Mouse (Mus musculus): ENCODE data around the gene Guca1a. TPM values are rescaled to one million over a fixed set of nuclear protein-coding genes. Genes with fewer than 3 reads are reported as not detected.

Guca1a gene
- polyA plus RNA-seq, 2 experiments, result 0.69 to 1.1 TPM

DNA sequence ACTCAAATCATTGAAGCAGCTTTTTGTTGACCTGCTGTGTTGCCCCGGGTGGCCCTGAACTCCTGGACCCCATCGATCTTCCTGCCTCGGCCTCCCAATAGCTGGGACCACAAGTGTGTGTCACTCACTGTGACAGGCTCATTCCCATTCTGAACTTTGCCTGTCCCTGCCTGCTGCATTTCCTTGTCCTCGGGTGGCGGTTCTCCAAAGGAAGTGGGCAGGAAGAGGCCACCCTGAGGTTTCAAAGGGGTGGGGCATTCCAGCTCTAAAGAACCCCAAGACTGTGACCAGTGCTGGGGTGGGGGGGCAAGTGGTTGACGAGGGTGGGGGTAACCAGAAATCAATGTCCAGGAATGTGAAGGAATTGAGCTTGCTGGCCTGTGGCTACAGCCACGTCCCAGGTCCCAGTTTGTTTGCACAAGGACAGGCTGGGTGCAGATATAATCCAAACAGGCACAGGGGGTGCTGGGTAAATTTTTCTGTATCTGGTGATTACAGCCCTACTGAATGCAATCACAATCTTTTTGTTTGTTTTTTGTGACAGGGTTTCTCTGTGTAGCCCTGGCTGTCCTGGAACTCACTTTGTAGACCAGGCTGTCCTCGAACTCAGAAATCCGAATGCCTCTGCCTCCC lies 39.1 kb upstream of the Guca1a start:
- no peak overlapping the region for H3K4me3 ChIP-seq (ENCODE audit: insufficient read depth in 1 of 2, low read depth in 2 of 2, low read length in 2 of 2)
- TF ChIP-seq EP300 (IDR thresholded peaks at IDR 0.05; ENCODE audit: low read depth) (no peak), CTCF (IDR thresholded peaks at IDR 0.05; ENCODE audit: low read depth) (no peak)
- no peaks in the 10 kb centered on the region for H3K36me3 ChIP-seq (replicated peaks; ENCODE audit: control insufficient read depth, insufficient read depth, low read depth)
- peaks cover 24% of the 10 kb centered on the region for H3K27me3 ChIP-seq (ENCODE audit: control insufficient read depth, insufficient read depth, low read length)
- peaks cover 0 to 30% of the 10 kb centered on the region in 2 experiments; a peak in 3 of 4 replicates for H3K4me1 ChIP-seq (replicated peaks; ENCODE audit: control insufficient read depth in 2 of 2, insufficient read depth in 2 of 2, low read length in 1 of 2)
- no peaks in the 10 kb centered on the region for H3K9me3 ChIP-seq (ENCODE audit: control insufficient read depth, low read length)
- DNase-seq (ENCODE audit: low read depth in 3 of 3, low spot score in 3 of 3), result no peak
- H3K27ac ChIP-seq, result no peak overlapping the region; the same call in 1 of the 2 replicates
- 21% methylated on average over 9 of the region's 9 CpGs for WGBS (ENCODE audit: insufficient replicate concordance)
- ATAC-seq (ENCODE audit: insufficient read depth), result peak; percentile 51
- H3K4me2 ChIP-seq (ENCODE audit: low read depth), result 0 out of 2 replicates have a peak overlapping the region, but pooled peaks have one; percentile 11
- H3K9ac ChIP-seq (replicated peaks), result no peak overlapping the region

DNA sequence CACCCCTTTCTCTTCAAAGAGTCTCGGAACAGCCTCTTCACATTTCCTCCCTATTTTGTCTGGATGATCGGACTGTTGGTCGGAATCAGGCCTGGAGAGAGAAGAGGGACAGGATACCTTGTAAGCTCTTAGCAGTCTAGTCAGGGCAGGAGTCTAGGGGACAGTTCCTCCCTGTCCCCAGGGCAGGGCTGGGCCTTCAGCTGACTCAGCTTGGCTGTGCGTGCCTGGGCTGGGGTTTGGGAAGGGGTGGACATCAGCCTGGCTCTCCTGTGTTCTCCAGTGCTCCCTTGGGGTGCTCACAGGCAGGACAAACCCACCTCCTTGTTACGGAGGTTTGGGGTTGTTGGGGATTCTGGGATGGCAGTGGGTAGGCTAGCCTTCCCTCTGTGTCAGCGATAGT lies 38.2 kb upstream of the Guca1a start:
- DNase-seq (ENCODE audit: low read depth in 3 of 3, low spot score in 3 of 3), result no peak
- ATAC-seq (ENCODE audit: insufficient read depth), result no peak
- H3K27ac ChIP-seq, result no peak overlapping the region

DNA sequence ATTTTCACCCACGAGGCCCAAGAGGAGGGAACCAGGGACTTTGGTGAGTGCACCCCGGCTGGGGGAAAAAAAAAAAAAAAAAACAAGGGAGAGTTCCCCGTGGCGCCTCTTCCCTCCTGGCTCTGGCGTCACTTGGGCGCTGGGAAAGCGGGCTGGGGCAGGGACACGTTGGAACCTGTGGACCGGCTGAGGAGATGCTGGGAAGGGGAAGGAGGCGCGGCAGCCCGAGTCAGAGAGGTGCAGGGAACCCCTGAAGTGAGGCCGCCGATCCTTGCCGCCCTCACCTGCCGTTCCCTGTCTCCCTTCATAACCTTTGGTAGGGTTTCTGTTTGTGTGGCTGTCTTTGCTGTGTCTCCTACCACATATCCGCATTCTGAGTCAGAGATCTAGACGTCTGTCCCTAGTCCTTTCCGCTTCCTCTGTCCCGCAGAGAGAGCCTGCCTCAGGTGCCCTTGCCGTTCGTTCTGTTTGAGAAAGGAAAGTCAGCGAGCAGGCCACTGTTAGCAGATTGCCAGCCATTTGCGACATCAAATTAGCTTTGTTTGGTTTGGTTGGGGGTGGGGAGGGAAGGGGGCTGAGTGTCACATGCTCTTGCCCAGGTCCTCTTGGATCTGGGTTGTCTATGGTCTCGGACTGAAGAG lies 36.6 kb upstream of the Guca1a start, which contains the start of gene 1700001C19Rik:
TSS of gene 1700001C19Rik (minus strand) at position 470 of the 641 bp plus-strand sequence.
- DNase-seq (ENCODE audit: low read depth in 3 of 3, low spot score in 3 of 3) (no peak), ATAC-seq (ENCODE audit: insufficient read depth) (no peak)
- WGBS (ENCODE audit: insufficient replicate concordance), result 3% methylated on average over 23 of the region's 25 CpGs
- peak within 1 kb of the TSS; percentile 32 to 54 for H3K4me3 ChIP-seq (ENCODE audit: insufficient read depth in 1 of 2, low read depth in 2 of 2, low read length in 2 of 2)
- H3K36me3 ChIP-seq (replicated peaks; ENCODE audit: control insufficient read depth, insufficient read depth, low read depth), result no peaks in the 10 kb centered on the region
- H3K27ac ChIP-seq, result no peak within 1 kb of the TSS
- peak within 1 kb of the TSS; percentile 67 for H3K4me2 ChIP-seq (ENCODE audit: low read depth)
- H3K9ac ChIP-seq (replicated peaks), result peak within 1 kb of the TSS; percentile 28; the same call in 1 of the 2 replicates
- peaks cover 0 to 33% of the 10 kb centered on the region in 2 experiments; a peak in 3 of 4 replicates for H3K4me1 ChIP-seq (replicated peaks; ENCODE audit: control insufficient read depth in 2 of 2, insufficient read depth in 2 of 2, low read length in 1 of 2)
- H3K9me3 ChIP-seq (ENCODE audit: control insufficient read depth, low read length), result no peaks in the 10 kb centered on the region
- peaks cover 24% of the 10 kb centered on the region for H3K27me3 ChIP-seq (ENCODE audit: control insufficient read depth, insufficient read depth, low read length)
- TF ChIP-seq EP300 (IDR thresholded peaks at IDR 0.05; ENCODE audit: low read depth), result no peak
- no peak for TF ChIP-seq CTCF (IDR thresholded peaks at IDR 0.05; ENCODE audit: low read depth)

More for the DNA sequence above, 38.2 kb upstream of the Guca1a start:
- Histone ChIP-seq H3K9ac (replicated peaks) (no peak overlapping the region), H3K4me1 (replicated peaks; ENCODE audit: control insufficient read depth in 2 of 2, insufficient read depth in 2 of 2, low read length in 1 of 2) (peaks cover 0 to 30% of the 10 kb centered on the region in 2 experiments; a peak in 3 of 4 replicates), H3K9me3 (ENCODE audit: control insufficient read depth, low read length) (no peaks in the 10 kb centered on the region), H3K27me3 (ENCODE audit: control insufficient read depth, insufficient read depth, low read length) (peaks cover 24% of the 10 kb centered on the region), H3K4me2 (ENCODE audit: low read depth) (no peak overlapping the region), H3K36me3 (replicated peaks; ENCODE audit: control insufficient read depth, insufficient read depth, low read depth) (no peaks in the 10 kb centered on the region), H3K4me3 (ENCODE audit: insufficient read depth in 1 of 2, low read depth in 2 of 2, low read length in 2 of 2) (no peak overlapping the region)
- TF ChIP-seq CTCF (IDR thresholded peaks at IDR 0.05; ENCODE audit: low read depth), result no peak
- no peak for TF ChIP-seq EP300 (IDR thresholded peaks at IDR 0.05; ENCODE audit: low read depth)
- WGBS (ENCODE audit: insufficient replicate concordance), result 51% methylated on average over 6 of the region's 6 CpGs

DNA sequence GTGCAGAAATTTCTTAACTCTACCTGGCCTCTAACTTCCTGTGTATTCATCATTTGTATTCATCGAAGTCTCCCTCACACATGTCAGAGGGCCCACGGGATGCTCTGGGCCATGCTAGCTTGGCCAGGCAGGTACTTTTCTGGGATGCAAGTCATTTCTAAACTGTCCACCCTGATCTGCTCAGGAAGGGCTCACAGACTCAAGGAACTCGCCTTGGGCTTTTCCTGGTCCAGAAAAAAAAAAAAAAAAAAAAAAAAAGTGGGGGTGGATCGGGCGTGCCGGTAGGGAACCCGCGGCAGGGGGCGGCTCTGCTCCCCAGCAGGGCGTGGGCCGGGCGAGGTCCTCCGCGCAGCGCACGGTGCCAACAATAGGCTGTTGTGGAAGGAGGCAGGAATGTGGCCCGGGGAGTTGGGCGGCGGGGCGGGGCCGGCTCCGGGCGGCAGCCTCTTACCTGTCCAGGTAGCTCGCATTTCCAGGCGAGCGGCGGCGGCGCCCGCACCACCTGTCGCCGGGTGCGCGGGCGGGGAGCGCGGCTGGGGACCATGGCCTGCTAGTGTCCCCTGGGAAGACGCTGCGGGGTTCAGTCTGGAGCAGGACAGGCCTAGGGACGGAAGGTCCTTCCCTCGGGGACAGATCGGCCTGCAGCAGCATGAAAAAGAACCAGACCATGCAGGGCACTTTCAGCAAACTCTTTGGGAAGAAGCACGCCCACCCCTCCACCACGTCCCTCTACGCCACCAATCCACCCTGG lies 35.9 kb upstream of the Guca1a start, which contains the start of gene AI661453:
TSS of gene AI661453 (plus strand) at position 460 of the 751 bp plus-strand sequence.
- peak within 1 kb of the TSS; percentile 28; the same call in 1 of the 2 replicates for H3K9ac ChIP-seq (replicated peaks)
- peaks cover 0 to 32% of the 10 kb centered on the region in 2 experiments; a peak in 3 of 4 replicates for H3K4me1 ChIP-seq (replicated peaks; ENCODE audit: control insufficient read depth in 2 of 2, insufficient read depth in 2 of 2, low read length in 1 of 2)
- no peaks in the 10 kb centered on the region for H3K9me3 ChIP-seq (ENCODE audit: control insufficient read depth, low read length)
- TF ChIP-seq CTCF (IDR thresholded peaks at IDR 0.05; ENCODE audit: low read depth), result no peak
- TF ChIP-seq EP300 (IDR thresholded peaks at IDR 0.05; ENCODE audit: low read depth), result no peak
- H3K27ac ChIP-seq, result no peak within 1 kb of the TSS
- peak within 1 kb of the TSS; percentile 67 for H3K4me2 ChIP-seq (ENCODE audit: low read depth)
- DNase-seq (ENCODE audit: low read depth in 3 of 3, low spot score in 3 of 3) (no peak), ATAC-seq (ENCODE audit: insufficient read depth) (no peak)
- H3K27me3 ChIP-seq (ENCODE audit: control insufficient read depth, insufficient read depth, low read length), result peaks cover 24% of the 10 kb centered on the region
- 2% methylated on average over 45 of the region's 45 CpGs for WGBS (ENCODE audit: insufficient replicate concordance)
- peak within 1 kb of the TSS; percentile 32 to 54 for H3K4me3 ChIP-seq (ENCODE audit: insufficient read depth in 1 of 2, low read depth in 2 of 2, low read length in 2 of 2)
- H3K36me3 ChIP-seq (replicated peaks; ENCODE audit: control insufficient read depth, insufficient read depth, low read depth), result no peaks in the 10 kb centered on the region
